Comparison of ENCODE assay signal across 22 mouse cellular contexts in genomic region chr9:32005348-32005747, GRCm38 (mm10).
DNase-seq lines count a peak whose midpoint lies in the region; ATAC-seq and TF ChIP-seq lines count a peak whose summit lies in the region.
"Had no signal": no experiment of that assay in that cellular context is flagged by ENCODE, and none has a peak within 500 bp of the region (broad histone marks: within the 10 kb centered on the region; RNA-seq: fewer than 3 reads in every experiment).

No protein-coding gene starts in this region.

- 0 out of 2 replicates have a peak overlapping the region, but pooled peaks have one; percentile 9 for H3K4me3 ChIP-seq in liver, adult 2 months (ENCODE audit: insufficient read depth, low read depth, low read length)
- no peak overlapping the region for H3K4me3 ChIP-seq in stomach, postnatal 0 days (ENCODE audit: low read depth, low read length)
- H3K4me3 ChIP-seq: embryonic facial prominence, embryonic 13.5 days; forebrain, embryonic 12.5 days; heart, embryonic 12.5 days; hindbrain, embryonic 12.5 days had no signal

- TF ChIP-seq POLR2A in liver, adult 2 months (IDR thresholded peaks at IDR 0.05; ENCODE audit: extremely low read depth, insufficient read depth, low read length), result no peak

- no peak for TF ChIP-seq CTCF in liver, adult 2 months (IDR thresholded peaks at IDR 0.05; ENCODE audit: low read depth, low read length)
- no peak for TF ChIP-seq CTCF in stomach, postnatal 0 days (IDR thresholded peaks at IDR 0.05; ENCODE audit: low read depth)

- intact Hi-C loops in heart, postnatal 10 days (cut with DNase I), result no loop called here

- H3K79me2 ChIP-seq in liver, adult 2 months (ENCODE audit: control insufficient read depth, insufficient read depth, low read length), result peaks cover 5% of the 10 kb centered on the region; the same call in 1 of the 2 replicates

- peak overlapping the region; percentile 94 for H3K27ac ChIP-seq in liver, adult 2 months (replicated peaks; ENCODE audit: insufficient read depth, low read depth, low read length)
- H3K27ac ChIP-seq in stomach, postnatal 0 days (replicated peaks), result no peak overlapping the region
- H3K27ac ChIP-seq: embryonic facial prominence, embryonic 13.5 days; forebrain, embryonic 12.5 days; hindbrain, embryonic 12.5 days had no signal

- no peaks in the 10 kb centered on the region for H3K36me3 ChIP-seq in liver, adult 2 months (ENCODE audit: control insufficient read depth, insufficient read depth, low read length)
- H3K36me3 ChIP-seq in stomach, postnatal 0 days (ENCODE audit: control insufficient read depth, insufficient read depth, low read length), result no peaks in the 10 kb centered on the region
- H3K36me3 ChIP-seq: embryonic facial prominence, embryonic 13.5 days; forebrain, embryonic 12.5 days; G1E; heart, embryonic 12.5 days; hindbrain, embryonic 12.5 days had no signal

- no peak overlapping the region for H3K4me2 ChIP-seq in stomach, postnatal 0 days (replicated peaks; ENCODE audit: low read depth)
- H3K4me2 ChIP-seq: embryonic facial prominence, embryonic 13.5 days; forebrain, embryonic 12.5 days; heart, embryonic 12.5 days; hindbrain, embryonic 12.5 days had no signal

- peaks cover 23% of the 10 kb centered on the region for H3K4me1 ChIP-seq in liver, adult 2 months (ENCODE audit: control insufficient read depth, insufficient read depth, low read length)
- no peaks in the 10 kb centered on the region for H3K4me1 ChIP-seq in stomach, postnatal 0 days (replicated peaks; ENCODE audit: control insufficient read depth, insufficient read depth)
- H3K4me1 ChIP-seq: embryonic facial prominence, embryonic 13.5 days; forebrain, embryonic 12.5 days; heart, embryonic 12.5 days; hindbrain, embryonic 12.5 days had no signal

- ATAC-seq in stomach, postnatal 0 days (ENCODE audit: low FRiP score, low TSS enrichment), result peak; percentile 73; the same call in 1 of the 2 replicates
- ATAC-seq: CD4-positive, CD25-positive, alpha-beta regulatory T cell, adult 4 months; forebrain, embryonic 16.5 days; hindbrain, embryonic 16.5 days had no signal

- H3K9ac ChIP-seq in liver, adult 2 months (ENCODE audit: low read depth, low read length), result peak overlapping the region; percentile 57
- no peak overlapping the region for H3K9ac ChIP-seq in stomach, postnatal 0 days (ENCODE audit: low read length)
- H3K9ac ChIP-seq: embryonic facial prominence, embryonic 13.5 days; forebrain, embryonic 12.5 days; heart, embryonic 12.5 days; hindbrain, embryonic 12.5 days had no signal

- WGBS in liver, adult 2 months, result 20% methylated on average over 9 of the region's 9 CpGs
- 64% methylated on average over 9 of the region's 9 CpGs for WGBS in stomach, postnatal 0 days

- H3K9me3 ChIP-seq in stomach, postnatal 0 days (ENCODE audit: control insufficient read depth, low read length), result no peaks in the 10 kb centered on the region
- H3K9me3 ChIP-seq: embryonic facial prominence, embryonic 13.5 days; forebrain, embryonic 12.5 days; heart, embryonic 12.5 days; hindbrain, embryonic 12.5 days had no signal

- no peak for TF ChIP-seq EP300 in stomach, postnatal 0 days (optimal IDR thresholded peaks at IDR 0.05)

- DNase-seq in heart, adult 11 months, result peak; percentile 77
- DNase-seq in heart, postnatal 10 days, result no peak
- DNase-seq in liver, adult 2 months (ENCODE audit: extremely low read depth, low read depth, low spot score), result peak; percentile 97
- no peak for DNase-seq in liver
- peak; percentile 52 for DNase-seq in ZHBTc4 (ENCODE audit: low read depth, low spot score)
- DNase-seq in stomach, postnatal 0 days (ENCODE audit: low spot score), result no peak
- DNase-seq in gastrocnemius, postnatal 25 days, result no peak
- DNase-seq: adrenal gland, postnatal 25 days; B cell, adult 2 months; cerebellum, adult 18-20 months; cerebellum, adult 9-11 months; cerebellum, postnatal 36 days; gastrocnemius, postnatal 10 days; heart, postnatal 36 days had no signal

- no peaks in the 10 kb centered on the region for H3K27me3 ChIP-seq in liver, adult 2 months (ENCODE audit: control insufficient read depth, insufficient read depth, low read length)
- no peaks in the 10 kb centered on the region for H3K27me3 ChIP-seq in stomach, postnatal 0 days (ENCODE audit: control insufficient read depth, insufficient read depth, low read length)
- H3K27me3 ChIP-seq: embryonic facial prominence, embryonic 13.5 days; forebrain, embryonic 12.5 days; heart, embryonic 12.5 days; hindbrain, embryonic 12.5 days had no signal

Comparison
In these comparisons a context has a peak if more than half of its experiments do, and no peak if none do; other contexts are left out.
1. DNase-seq: peak in heart, adult 11 months (single experiment), liver, adult 2 months (single experiment) and ZHBTc4 (single experiment); none in heart, postnatal 10 days (0 of 2), liver (single experiment), stomach, postnatal 0 days (single experiment) and gastrocnemius, postnatal 25 days (single experiment).